Mouse (Mus musculus) left cerebral cortex, postnatal 4 days (tissue): ENCODE results near the gene Asap3. TPM values are rescaled to one million over a fixed set of nuclear protein-coding genes. Genes with fewer than 3 reads are reported as not detected.
A peak's percentile ranks its signal among the peaks of the same experiment; 100 is the strongest.

Source experiments
- DNase-seq: peaks from one replicate; pipeline ENCODE4 v3.0.0-alpha.2; 2022
- intact Hi-C: fragments of 180-260 bp; cut with DNase I; formaldehyde crosslinking; loops from one replicate; pipeline ENCODE4 v1.15.1; 2025
- total RNA-seq, 2 experiments: library from RNA; stranded (reverse); gene quantifications; 2 replicates each; pipeline ENCODE4 v1.2.3; 2021

Gene Asap3
- total RNA-seq, 2 experiments from 2014 or later, result 4.2 to 4.9 TPM

DNA sequence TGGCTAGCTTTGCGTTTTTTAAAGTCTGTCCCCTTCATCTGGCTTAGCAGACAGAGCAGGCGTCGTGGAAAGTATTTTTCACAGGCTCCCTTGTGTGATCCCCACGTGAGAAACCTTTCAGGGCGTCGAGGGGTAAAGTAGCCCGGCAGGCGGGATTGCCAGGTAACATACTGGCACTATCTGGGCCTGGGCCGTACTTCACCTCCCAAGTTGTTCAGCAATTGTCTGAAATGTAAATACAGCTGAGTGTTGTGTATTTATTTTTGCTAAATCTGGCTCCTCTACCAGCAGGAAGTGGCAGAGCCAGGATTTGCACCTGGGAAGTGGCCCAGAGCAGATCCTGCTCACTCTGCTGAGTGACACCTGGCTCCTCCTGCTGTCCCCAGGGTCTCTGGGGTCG is 10.9 kb downstream of the Asap3 start:
- no peak for DNase-seq
- intact Hi-C loops, result no loop called here

GRCm38 (mm10) chr4:136218595-136219214 is 12.5 kb downstream of the Asap3 start:
- intact Hi-C loops, result no loop called here
- DNase-seq, result peak; percentile 77

DNA sequence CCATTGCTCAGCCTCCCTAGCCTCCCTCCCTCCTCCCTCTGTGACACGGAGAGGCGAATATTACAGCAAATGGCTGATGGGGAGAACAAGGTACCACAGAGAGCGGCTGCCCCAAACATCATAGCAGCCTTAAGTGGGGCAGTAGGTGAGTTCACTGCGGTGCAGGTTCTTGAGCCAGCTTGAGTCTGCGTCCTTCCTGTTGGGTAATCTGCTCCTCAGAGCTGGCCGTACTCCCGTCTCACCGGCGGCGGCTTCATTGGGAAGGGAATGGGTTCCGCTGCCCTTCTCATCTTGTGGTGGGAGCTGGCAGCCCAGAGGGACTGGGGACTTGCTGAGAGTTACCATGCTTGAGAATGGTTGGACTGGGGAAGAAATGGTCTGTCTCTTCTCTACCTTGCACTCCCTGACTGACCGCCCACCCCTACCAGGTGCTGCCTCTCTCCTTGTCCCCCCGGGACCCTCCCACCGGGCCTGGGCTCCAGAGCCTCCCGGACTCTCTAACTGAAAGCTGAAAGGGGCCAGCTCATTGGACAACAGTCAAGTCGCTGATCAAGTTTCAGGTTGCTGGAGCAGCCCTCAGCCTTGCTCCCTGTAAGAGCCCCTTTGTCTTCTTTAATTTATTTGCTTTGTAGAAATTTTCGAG is 14.1 kb downstream of the Asap3 start:
- intact Hi-C loops, result no loop called here
- no peak for DNase-seq

- DNase-seq, result no peak
These were observed 17.5 kb downstream of the Asap3 start for GRCm38 (mm10) chr4:136223549-136224239.

DNA sequence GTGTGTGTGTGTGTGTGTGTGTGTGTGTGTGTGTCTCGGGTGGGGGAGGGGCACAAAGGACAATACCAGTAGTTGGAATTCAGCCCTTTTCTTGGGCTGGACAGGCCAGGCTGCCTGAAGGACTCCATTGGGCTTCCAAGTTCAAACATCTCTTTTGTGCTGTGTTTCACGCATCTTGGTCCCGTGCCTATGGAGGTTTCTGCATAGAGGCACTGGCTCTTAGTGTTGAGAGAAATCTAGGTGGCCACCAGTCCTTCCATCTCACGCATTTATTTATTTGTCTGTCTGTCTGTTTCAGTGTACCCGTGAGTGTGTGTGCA is 18.0 kb downstream of the Asap3 start:
- DNase-seq, result peak; percentile 74
- intact Hi-C loops, result no loop called here

More at GRCm38 (mm10) chr4:136223549-136224239, 17.5 kb downstream of the Asap3 start:
- intact Hi-C loops, result no loop called here

DNA sequence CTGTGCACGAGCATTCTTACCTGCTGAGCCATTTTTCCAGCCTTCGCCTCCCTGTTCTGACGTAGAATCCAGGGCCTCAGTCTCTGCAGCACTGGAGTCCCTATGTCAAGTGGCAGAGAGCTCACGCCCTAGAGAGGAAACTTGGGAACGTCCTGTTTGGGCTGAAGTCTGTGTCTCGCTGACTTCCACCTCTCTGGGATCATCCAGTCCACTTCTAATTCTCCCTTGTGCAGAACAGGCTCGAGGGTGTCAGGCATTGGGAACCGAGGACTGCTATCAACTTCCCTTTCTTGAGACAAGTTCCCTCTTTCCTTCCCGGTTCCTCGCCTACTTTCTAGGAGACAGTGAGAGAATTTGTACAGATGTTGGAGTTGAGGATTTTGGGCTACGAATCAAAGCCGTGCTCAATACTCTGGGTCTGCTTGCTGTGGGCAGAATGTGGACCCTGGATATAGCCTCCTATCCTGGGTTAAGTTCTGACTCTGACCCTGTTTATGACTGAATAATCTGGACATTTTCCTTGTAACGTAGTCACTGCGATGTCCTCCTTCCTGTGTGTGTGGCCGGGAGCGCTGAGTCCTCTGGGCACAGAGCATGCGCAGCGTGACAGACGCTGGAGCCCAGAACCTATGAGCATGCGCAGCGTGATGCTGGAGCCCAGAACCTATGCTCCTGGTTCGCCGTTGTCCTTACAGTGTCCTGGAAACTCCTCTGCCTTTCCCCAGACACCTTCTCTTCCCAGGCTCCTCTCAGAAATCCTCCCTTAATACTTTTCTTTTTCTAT is 18.7 kb downstream of the Asap3 start:
- intact Hi-C loops, result no loop called here
- no peak for DNase-seq

- no peak for DNase-seq
- intact Hi-C loops, result no loop called here
These were observed 21.2 kb downstream of the Asap3 start for GRCm38 (mm10) chr4:136227408-136227807.

GRCm38 (mm10) chr4:136228640-136229039 is 22.5 kb downstream of the Asap3 start:
- no peak for DNase-seq
- intact Hi-C loops, result no loop called here

- intact Hi-C loops, result no loop called here
- no peak for DNase-seq
These were observed 32.5 kb downstream of the Asap3 start for GRCm38 (mm10) chr4:136238669-136239068.

GRCm38 (mm10) chr4:136239111-136239510 is 32.9 kb downstream of the Asap3 start:
- no peak for DNase-seq
- intact Hi-C loops, result no loop called here

DNA sequence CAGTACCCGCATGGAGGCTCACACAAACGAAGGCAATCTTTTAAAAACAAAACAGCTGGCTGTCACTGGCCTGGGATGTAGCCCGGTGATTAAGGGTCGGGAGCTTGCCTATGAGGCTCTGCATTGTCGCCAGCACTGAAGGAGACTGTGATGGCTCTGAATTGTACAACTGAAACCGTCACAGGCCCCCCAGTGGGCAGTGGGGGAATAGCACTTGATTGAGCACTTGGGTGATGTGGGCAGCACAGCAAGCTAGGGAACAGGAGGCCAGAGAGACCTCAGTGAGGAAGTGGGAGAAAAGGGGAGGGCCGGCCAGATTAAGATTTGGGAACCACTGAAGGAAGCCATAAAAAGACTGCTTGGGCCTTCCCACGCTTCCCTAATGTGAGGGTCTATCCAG is 33.5 kb downstream of the Asap3 start:
- intact Hi-C loops, result loop anchor here (5.0 kb wide), 1 partner anchor 32 kb away; the partner anchor contains the start of gene Asap3
- DNase-seq, result peak; percentile 83

GRCm38 (mm10) chr4:136240123-136240522 is 34.0 kb downstream of the Asap3 start:
- no peak for DNase-seq
- intact Hi-C loops, result loop anchor here (5.0 kb wide), 1 partner anchor 33 kb away; the partner anchor contains the start of gene Asap3

DNA sequence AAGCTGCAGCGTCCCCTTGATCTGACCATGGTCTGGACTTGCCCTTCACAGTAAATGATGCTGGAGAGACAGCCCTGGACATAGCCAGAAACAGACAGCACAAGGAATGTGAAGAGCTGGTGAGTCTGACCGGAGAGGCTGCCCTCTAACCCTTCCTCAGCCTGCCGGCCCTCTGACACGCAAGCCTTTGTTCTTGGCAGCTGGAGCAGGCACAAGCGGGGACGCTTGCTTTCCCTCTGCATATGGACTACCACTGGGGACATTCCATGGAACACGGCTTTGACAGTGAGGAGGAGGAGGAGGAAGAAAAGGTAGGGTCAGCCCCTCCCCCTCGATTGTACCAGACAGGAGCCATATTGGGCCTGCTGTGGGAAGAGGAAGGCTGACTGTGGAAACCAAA is 34.8 kb downstream of the Asap3 start:
- no peak for DNase-seq
- intact Hi-C loops, result loop anchor here (5.0 kb wide), 1 partner anchor 34 kb away; the partner anchor contains the start of gene Asap3

DNA sequence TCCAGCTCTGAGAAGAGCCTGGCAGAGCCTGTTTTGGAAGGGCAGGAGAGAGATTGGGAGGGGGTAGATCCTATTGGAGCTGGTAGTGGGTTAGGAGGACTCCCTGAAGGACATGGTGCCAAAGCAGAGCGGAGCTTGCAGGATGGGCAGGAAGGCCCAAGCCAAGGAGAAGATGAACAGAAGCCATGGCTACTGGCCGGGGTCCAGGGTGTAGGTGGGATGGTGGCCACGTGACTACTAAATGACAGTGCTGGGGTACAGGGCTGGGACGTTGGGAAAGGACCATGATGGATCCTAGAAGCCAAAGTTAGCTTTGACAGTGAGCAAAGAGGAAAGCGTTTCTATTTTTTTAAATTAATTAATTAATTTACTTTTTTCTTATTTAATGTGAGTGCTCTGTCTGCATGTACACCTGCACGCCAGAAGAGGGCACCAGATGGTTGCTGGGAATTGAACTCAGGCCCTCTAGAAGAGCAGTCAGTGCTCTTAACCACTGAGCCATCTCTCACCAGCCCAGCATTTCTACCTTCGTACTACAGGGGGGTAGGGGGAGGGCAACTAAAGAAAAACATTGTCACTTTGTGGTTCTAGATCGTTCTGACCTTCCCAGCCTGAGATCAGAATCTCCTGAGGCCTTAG is 36.0 kb downstream of the Asap3 start:
- intact Hi-C loops, result loop anchor here (5.0 kb wide), 1 partner anchor 35 kb away; the partner anchor contains the start of gene Asap3
- no peak for DNase-seq

DNA sequence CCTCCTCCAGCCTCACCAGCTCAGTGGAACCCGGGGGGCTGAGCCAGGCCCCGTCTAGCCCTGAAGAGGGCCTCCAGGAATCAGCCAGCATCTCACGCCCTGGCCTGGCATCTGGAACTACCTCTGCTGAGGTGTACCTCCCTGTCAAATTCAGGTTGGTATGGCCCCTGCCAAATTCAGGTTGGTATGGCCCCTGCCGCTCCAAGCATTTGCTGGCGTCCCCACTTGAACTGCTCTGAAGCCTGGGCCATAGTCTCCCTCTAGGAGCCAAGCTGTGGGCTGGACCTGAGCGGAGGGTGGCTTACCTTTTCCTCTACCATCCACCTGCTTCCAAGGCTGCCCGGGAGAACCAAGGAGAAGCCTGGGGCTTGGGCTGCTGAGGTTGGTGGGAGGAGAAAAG is 36.6 kb downstream of the Asap3 start:
- intact Hi-C loops, result loop anchor here (5.0 kb wide), 1 partner anchor 35 kb away; the partner anchor contains the start of gene Asap3
- no peak for DNase-seq

DNA sequence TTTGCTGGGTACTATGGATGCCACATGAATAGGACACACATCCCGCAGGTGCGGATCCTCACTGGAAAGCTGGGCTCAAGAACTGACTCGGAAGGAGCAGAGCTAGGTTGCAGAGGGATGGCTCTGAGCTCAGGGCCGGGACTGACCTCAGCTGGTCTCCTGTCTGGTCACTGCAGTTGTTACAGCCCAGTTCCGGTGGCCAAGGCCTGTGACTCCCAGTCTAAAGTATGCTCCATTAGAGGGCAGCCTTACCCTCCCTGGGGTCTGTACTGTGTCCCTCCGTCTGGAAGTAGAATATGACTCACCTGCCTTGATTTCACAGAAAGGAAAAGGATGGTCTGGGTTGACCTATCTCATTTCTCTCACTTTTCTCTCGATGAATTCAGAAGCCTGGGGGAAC is 38.0 kb downstream of the Asap3 start:
- no peak for DNase-seq
- intact Hi-C loops, result loop anchor here (5.0 kb wide), 1 partner anchor 37 kb away; the partner anchor contains the start of gene Asap3

DNA sequence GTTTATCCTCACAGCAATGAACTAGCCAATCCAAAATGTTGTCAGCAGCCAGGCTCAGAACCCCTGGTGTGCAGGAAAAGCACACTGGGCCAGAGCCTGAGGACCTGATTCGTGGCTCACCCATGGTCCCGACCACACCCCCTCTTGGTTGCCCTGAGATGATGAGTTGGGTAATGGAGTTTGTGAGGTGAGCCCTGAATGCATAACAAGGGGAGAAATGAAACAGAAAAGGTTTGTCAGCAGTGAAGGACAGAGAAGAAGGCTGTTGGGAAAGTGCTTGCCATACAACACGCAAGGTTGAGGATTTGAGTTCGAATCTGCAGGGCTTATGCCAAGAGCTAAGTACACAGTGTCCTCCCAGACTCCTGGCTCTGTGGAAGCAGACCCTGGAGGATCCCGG is 39.5 kb downstream of the Asap3 start:
- no peak for DNase-seq
- intact Hi-C loops, result no loop called here

GRCm38 (mm10) chr4:136246568-136246969 is 40.4 kb downstream of the Asap3 start:
- DNase-seq, result no peak
- intact Hi-C loops, result no loop called here

GRCm38 (mm10) chr4:136247386-136247728 is 41.2 kb downstream of the Asap3 start:
- no peak for DNase-seq
- intact Hi-C loops, result no loop called here

DNA sequence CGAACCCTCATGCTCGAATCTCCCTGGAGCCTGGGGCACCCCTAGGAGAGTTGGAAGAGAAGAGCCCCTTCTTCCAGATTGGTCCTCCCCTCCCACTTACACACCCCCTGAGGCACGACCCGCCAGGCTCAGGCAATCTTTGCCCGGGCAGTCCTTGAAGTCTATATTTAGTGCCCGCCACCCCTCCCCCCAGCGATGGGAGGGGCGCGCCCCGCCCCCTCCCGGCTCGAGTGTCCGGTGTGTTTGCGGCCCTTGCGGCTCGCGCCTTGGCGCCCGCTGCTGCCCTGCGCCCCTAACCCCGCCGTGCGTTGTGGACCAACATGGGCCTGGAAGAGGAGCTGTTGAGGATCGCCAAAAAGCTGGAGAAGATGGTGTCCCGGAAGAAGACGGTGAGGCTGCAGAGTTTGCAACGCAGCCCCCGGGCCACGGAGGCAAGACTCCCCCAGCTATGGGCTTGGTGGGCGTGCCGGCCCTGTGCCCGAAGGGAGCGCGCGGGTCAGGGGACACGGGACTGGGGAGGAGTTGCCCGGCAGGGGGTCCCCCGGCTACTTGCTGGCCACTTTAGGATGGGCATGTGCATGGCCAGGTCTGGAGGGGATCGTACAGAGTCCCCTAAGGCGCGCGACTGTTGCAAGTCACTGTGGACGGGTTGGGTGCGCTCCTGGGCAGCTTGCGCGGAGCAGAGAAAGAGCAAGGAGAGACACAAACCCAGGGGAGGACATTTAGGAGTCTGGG is 41.7 kb downstream of the Asap3 start, which contains the start of gene Tcea3:
Gene Tcea3, plus strand, starts transcription at position 1 of the 735 bp plus-strand sequence.
- DNase-seq, result no peak
- intact Hi-C loops, result no loop called here
